Mouse (Mus musculus) thymus, postnatal 36 days (tissue): ENCODE measurements around the gene Lmbr1.
"Not testable (repeated sequence)": the region's sequence is repeated elsewhere in the genome, so short reads cannot be mapped to it uniquely, and the experiment has no call there.

ENCODE experiments used
- DNase-seq, 2 experiments: peaks; one replicate each; pipeline ENCODE4 v3.0.0; 2022; ENCODE audit warnings: mixed read lengths in 2 of 2

Lmbr1 gene

DNA sequence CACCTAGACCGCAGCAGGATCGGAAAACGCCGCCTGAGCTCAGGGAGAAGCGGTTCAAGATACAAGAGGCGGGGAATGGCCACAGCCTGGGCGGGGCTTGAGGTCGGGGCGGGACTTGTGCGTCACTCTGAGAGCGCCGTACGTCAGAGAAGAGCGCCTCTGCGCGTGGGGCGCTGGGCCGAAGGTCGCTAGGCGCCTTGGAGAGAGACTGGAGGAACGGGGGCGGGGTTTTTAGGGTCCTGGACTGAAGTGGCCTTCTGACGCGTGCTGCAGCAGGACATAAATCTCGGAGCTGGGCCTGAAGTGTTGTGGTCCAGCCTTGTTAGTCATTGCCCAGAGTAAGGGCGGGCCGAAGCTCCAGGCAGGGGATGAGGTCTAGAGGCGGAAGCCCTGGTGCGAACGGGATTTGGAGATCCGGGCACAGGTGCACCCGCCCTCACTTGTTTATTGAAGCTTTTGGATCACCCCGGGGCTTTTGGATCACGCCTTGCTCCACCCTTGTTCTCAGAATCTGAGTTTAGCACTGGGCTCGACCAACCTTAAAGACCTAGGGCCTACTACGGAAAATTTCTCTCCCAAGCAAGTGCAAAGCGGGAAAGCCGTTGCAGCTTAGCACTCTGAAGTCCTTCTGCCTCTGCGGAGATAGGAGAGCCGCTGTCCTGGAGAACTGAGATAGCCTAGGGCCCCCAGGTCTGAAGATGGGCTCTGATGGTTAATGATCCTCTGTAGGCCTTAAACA, at the start of gene Lmbr1:
Gene Lmbr1 (minus strand): TSS at position 93 of the 739 bp plus-strand sequence.
- peak; percentile 85 for DNase-seq

GRCm38 (mm10) chr5:29423330-29423729, 45.1 kb upstream of the Lmbr1 start:
- DNase-seq, result not testable (repeated sequence)

GRCm38 (mm10) chr5:29413041-29413440, 34.9 kb upstream of the Lmbr1 start:
- no peak for DNase-seq

DNA sequence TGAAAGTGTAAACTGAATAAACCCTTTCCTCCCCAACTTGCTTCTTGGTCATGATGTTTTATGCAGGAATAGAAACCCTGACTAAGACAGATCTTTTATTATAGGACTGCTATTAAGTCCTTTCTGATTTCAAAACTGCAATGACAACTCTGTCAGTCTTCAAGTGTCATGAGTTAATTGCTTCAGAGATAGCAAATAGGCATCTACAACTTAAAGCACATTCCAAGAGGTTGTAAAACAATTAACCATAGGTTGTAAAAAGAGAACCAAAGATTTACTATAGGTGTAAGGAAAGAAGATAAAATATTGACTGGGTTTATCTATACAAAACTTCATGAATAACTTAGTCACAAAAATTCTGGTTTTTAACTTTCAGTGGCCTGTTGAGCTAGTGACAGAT, 32.7 kb upstream of the Lmbr1 start:
- no peak for DNase-seq

- DNase-seq, result no peak
These were observed 20.2 kb upstream of the Lmbr1 start for GRCm38 (mm10) chr5:29398427-29398826.

DNA sequence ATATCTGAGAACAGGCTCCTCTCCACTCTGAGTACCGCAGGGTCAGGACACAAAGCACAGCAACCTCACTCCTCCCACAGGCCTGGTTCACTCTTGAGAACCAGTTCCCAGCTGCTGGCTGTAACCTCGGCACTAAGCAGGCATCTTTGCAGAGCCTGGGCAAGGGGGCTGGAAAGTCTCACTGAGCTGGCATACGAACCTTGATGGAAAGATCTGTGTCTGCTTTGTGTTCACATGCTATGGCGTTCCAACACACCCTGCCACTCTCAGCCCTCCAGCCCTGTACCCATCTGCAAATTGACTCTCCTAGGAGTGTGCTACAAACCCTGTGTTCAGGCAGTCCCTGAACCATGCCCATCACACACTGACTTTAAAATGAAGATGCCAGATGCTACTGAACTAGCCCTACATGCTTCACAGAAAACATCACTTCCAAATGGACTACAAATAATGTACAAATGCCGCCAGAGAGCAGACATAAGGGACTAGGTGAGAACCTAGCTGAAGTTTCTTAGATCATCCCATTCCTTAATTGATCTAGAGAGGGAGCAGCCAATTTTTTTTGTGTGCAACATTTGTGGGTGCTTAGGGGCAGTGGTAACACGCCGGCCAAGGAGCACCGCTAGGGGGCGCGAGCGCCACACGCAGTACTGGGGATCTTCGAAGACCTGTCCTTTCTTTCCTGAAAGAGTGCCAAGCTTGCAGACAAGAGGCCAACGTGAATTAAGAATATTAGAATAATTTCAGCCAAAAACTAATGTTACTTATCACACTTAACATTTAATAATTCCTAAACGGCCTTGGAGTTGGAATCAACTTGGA, 11.0 kb upstream of the Lmbr1 start:
- peak; percentile 61 to 70 for DNase-seq

- DNase-seq, result no peak
These were observed 10.2 kb upstream of the Lmbr1 start for GRCm38 (mm10) chr5:29388181-29388943.

DNA sequence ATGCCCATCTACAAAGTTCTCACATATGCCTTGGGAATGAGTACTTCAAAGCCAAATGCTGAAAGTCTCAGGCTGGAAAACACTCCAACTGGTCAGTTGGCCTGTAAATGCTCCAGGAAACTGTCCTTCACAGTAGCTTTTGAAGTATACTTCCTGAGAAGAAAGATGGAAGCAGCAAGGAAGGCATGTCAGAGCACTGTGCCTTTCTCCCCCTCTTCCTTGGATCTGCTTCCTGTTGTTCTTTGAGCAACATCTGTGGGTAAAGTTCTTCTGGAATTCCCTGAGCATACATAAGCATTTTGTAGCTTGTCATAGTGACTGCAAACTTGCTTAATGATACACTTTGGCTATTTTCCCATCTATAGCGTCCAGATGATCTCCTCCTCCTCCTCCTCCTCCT, 9.4 kb upstream of the Lmbr1 start:
- no peak for DNase-seq

DNA sequence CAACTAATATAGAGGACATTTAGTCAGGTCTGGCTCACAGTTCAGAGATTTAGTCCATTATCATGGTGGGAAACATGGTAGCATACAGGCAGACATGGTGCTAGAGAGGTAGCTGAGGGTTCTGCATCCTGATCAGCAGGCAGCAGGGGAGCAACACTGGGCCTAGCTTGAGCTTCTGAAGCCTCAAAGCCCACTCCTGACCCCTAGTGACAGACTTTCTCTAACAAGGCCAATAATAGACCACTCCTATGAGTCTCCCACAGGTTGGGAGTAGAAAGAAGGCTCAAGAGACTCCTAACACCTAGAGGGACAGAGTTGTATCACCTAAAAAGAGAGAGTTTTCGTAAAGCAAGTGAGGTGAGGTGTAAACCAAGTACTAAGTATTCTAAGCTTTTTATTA, 4.6 kb upstream of the Lmbr1 start:
- DNase-seq, result no peak

GRCm38 (mm10) chr5:29380091-29380490, 1.9 kb upstream of the Lmbr1 start:
- DNase-seq, result no peak

GRCm38 (mm10) chr5:29377590-29378297, 446 bp downstream of the Lmbr1 start:
- peak; percentile 1 to 9 for DNase-seq

GRCm38 (mm10) chr5:29363511-29363910, 14.7 kb downstream of the Lmbr1 start:
- DNase-seq, result no peak

- no peak for DNase-seq
These were observed 42.4 kb downstream of the Lmbr1 start for GRCm38 (mm10) chr5:29335836-29336235.

- DNase-seq, result no peak
These were observed 55.7 kb downstream of the Lmbr1 start for GRCm38 (mm10) chr5:29322503-29322902.

GRCm38 (mm10) chr5:29309191-29309590, 69.0 kb downstream of the Lmbr1 start:
- no peak for DNase-seq

- DNase-seq, result peak; percentile 36 to 52
These were observed 85.0 kb downstream of the Lmbr1 start for GRCm38 (mm10) chr5:29293194-29293593.

GRCm38 (mm10) chr5:29290110-29290509, 88.1 kb downstream of the Lmbr1 start:
- no peak for DNase-seq

DNA sequence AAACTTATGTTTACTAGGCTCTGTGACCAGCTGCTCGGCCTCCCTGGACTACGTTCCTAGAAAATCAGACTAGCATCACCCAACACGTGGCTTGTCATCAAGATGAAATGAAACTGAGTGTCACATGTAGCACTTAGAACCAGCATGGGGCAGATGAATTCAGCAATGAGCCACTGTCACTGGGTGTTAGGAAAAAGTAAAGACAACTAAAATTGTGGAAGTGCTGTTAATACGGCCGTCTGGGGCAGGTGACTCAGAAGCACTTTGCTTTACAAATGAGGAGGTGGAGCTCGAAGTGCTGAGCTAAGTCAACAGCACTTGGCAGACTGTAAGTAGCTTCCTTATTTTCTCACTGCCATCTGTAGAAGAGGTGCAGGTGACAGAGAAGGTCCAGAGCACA, 88.5 kb downstream of the Lmbr1 start:
- DNase-seq, result no peak

GRCm38 (mm10) chr5:29281081-29281480, 97.1 kb downstream of the Lmbr1 start:
- no peak for DNase-seq

DNA sequence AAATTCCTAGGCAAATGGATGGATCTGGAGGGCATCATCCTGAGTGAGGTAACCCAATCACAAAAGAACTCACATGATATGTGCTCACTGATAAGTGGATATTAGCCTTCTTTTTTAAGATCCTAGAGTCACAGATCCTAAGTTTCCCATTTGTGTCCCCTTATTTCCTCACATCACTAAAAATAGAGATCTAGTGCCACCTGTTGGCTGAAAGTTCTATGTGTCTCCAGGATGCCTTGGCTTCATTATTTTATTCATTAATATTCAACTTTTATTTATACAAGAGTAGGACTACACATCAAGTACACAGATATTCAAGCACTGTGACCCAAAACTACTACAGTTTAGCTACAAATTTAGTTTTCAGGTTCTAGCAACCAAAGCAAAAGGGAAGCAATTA, 103.4 kb downstream of the Lmbr1 start:
- no peak for DNase-seq

GRCm38 (mm10) chr5:29273426-29273825, 104.8 kb downstream of the Lmbr1 start:
- DNase-seq, result no peak

DNA sequence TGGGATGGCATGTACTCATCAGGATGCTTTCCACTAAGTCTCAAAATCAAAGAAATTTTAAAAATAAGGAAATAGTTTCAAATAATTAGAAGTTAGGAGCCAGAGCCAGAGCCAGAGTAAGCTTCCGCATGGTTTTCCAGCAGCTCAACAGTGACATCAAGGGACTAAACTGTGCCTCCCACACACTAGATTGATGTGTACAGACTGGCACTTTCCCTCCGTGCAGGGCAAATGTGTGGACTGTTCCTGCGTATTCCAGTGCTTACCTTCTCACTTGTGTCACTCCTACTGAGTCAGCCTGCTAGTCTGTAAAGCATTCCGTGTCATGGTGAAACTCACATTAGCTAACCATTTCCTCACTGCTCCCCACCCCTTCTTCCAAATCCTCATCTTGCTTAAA, 107.3 kb downstream of the Lmbr1 start:
- no peak for DNase-seq

DNA sequence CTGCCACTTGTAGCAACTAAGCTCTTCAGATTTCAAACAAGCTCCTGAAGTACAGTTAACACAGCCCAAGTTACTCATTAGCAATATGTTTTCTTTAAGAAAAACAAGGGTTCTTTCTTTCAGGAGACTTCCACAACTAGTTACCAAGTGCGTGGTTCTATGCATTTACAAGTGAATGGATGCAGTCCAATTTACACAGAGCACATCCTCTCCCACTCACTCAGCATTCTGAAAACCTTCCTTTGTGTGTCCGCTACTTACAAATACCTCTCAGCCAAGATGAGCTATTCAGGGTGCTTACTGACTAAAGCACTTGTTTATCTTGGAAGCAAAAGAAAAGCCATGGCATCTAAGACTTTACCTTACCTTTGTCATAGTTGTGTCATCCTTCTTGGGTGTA, 124.3 kb downstream of the Lmbr1 start:
- DNase-seq, result no peak
